Mouse (Mus musculus) layer of hippocampus, adult 2 months (tissue): ENCODE results near the gene Arpc4. TPM values are rescaled to one million over a fixed set of nuclear protein-coding genes. Genes with fewer than 3 reads are reported as not detected.
A peak's percentile ranks its signal among the peaks of the same experiment; 100 is the strongest.

Experiments used
- DNase-seq, 2 experiments: peaks; one replicate each; pipeline ENCODE4 v3.0.0; 2022; ENCODE audit warnings: low spot score in 2 of 2
- H3K27ac ChIP-seq: fragments of 200-600 bp; 2 replicates; pipeline ENCODE4 v1.8.1; 2022
- H3K4me3 ChIP-seq: fragments of 200-600 bp; 2 replicates; pipeline ENCODE4 v1.8.1; 2022; ENCODE audit warnings: mild to moderate bottlenecking
- CTCF ChIP-seq: fragments of 200-600 bp; conservative IDR thresholded peaks from 2 replicates; pipeline ENCODE4 v1.8.1; 2022; ENCODE audit warnings: antibody characterized with exemption, mild to moderate bottlenecking, moderate library complexity
- total RNA-seq, 2 experiments: library from RNA; stranded (reverse); gene quantifications; 2 replicates each; pipeline ENCODE4 v1.2.3; 2021

Gene Arpc4
- total RNA-seq, 2 experiments from 2014 or later = 308 to 330 TPM

DNA sequence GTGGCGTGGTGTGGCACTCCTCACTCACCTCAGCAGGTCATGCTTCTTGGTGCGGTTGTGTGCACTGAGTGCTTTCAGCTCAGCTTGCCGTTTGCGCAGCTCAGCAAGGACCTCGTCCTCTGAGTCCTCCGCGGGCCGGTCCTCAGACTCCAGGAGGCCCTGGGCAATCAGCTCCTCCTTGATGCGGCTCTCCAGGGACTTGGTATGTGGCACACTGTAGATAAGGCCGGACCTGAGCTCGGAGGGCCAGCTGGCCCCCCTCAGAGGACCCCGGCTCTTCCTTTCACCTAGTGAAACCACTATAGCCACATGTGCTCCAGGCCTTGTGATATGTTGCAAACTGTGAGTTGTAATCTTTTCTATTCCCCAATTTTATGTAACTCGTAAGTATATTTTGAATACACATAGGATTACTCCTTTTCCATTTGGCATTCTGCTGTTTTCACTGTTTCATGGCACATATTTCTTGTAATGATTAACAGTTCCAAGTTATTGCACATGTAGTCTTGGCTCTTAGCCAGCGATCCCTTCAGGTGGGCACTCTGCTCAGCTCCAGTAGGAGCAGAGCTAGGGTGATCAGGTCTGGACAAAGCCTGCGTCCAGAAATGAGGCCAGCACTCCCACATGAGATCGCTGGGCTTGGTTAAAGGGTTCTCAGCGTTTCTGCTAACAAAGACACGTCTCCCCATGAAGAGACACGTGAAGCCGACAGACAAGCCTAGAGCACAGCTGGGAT, 7.6 kb upstream of the Arpc4 start:
- DNase-seq = no peak
- TF ChIP-seq CTCF = no peak
- H3K27ac ChIP-seq = no peak overlapping the region
- H3K4me3 ChIP-seq = no peak overlapping the region

DNA sequence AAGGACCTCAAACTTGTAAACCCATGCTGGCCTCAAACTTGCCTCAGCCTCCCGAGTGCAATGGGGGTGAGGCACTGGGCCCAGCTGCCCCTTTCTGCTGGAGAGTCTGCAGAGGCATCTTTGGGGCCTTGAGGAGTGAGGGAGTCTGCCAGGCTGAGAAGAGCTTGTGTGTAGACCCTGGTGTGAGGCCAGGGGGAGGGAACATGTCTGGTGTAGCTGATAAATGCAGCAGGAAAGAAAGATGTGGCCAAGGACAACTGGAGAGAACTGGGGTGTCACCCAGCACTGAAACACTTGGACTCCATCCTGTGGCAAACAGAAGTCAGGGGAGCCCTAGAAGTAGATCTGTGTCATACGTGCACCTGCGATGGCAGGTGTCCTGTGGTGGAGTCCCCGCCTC, 4.4 kb upstream of the Arpc4 start:
- no peak for TF ChIP-seq CTCF
- DNase-seq = no peak
- Histone ChIP-seq H3K27ac (no peak overlapping the region), H3K4me3 (no peak overlapping the region)

- no peak for DNase-seq
- Histone ChIP-seq H3K27ac (peak overlapping the region; percentile 100), H3K4me3 (peak overlapping the region; percentile 77)
- no peak for TF ChIP-seq CTCF
Observed at GRCm38 (mm10) chr6:113377172-113377495, 781 bp upstream of the Arpc4 start.

DNA sequence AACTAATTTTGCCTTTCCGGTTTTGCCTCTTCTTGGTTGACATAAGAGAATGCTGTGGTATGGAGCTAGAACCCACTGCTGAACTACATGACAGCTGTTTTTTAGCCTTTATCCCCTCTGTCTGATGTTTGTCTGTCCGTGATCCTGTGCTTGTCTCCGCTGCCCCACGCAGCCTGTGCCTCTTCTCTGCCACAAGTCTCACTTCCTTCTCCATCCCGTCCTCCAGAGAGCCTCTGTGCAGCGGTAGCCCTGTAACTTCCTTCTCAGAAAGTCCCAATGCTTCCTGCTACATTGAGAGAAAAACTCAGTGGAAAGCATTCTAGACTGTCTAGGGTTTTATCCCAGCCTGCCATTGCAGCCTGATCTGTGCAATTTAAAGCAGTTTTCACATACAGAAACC, 1.3 kb downstream of the Arpc4 start:
- peak overlapping the region; percentile 100; the same call in 1 of the 2 replicates for H3K27ac ChIP-seq
- TF ChIP-seq CTCF = no peak
- peak overlapping the region; percentile 77 for H3K4me3 ChIP-seq
- no peak for DNase-seq

- peak; percentile 43 for TF ChIP-seq CTCF
- H3K4me3 ChIP-seq = no peak overlapping the region
- no peak overlapping the region for H3K27ac ChIP-seq
- DNase-seq = no peak
Observed at GRCm38 (mm10) chr6:113380480-113380879, 2.6 kb downstream of the Arpc4 start.

- Histone ChIP-seq H3K4me3 (no peak overlapping the region), H3K27ac (peak overlapping the region; percentile 76)
- DNase-seq = peak in 1 of 2 experiments; percentile 52
- TF ChIP-seq CTCF = no peak
Observed at GRCm38 (mm10) chr6:113384351-113384927, 6.5 kb downstream of the Arpc4 start.

DNA sequence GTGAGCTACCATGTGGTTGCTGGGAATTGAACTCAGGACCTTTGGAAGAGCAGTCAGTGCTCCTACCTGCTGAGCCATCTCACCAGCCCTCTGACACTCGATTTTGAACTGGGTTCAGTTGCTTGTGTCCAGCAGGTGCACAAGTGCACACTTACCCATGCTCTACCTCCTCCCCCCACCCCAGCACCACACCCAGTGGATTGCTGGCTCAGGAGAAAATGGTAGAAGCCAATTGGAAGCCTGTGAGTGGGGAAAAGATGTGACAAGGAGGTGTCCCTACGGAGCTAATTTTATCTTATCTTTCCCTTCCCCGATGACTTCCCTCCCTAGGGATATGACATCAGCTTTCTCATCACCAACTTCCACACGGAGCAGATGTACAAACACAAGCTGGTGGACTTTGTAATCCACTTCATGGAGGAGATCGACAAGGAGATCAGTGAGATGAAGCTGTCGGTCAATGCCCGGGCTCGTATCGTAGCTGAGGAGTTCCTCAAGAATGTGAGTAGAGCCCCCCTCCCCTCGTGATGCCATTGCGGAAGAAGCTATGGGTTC, 7.3 kb downstream of the Arpc4 start:
- no peak overlapping the region for H3K4me3 ChIP-seq
- peak overlapping the region; percentile 76 for H3K27ac ChIP-seq
- no peak for DNase-seq
- no peak for TF ChIP-seq CTCF

DNA sequence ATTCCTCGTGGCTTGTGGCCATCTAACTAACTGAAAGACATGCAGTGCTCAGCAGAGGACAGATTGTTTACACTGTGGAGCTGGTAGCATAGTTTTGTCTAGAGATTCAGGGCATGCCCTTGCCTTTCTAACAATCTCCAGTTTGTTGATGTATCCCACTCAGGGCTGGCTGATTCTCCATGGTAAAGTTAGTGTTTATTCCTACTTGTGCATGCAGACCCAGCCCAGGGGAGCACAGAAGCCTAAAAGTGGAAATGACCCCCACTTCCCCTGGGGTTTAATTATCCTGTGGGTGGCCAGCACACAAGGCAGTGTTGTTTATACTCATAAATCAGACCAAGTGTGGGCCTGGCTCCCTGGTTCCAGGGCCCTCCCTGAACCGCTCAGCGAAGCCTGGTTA, 8.1 kb downstream of the Arpc4 start:
- Histone ChIP-seq H3K27ac (peak overlapping the region; percentile 76), H3K4me3 (no peak overlapping the region)
- no peak for DNase-seq
- TF ChIP-seq CTCF = no peak

DNA sequence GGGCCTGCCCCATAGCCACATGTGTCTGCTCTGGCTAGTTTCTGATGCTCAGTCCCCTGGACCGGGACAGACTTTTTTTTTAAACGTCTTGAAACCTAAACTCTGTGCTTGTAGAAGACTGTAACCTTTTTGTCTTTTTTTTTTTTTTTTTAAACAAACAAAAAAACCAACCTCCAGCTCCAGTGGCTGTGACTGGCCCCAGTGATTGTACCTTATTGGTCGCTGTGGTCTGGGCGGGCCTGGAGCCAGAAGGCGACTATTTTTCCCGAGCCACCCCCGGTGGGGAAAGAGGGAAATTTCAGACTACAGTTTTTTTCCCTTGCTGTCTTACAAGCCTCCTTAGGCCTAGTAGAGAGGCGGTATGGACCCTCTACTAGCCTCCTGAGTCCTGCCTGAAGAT, 11.0 kb downstream of the Arpc4 start, which contains the start of gene Ttll3:
Ttll3 (plus strand) TSS at position 301 of the 400 bp plus-strand sequence.
- DNase-seq = no peak
- Histone ChIP-seq H3K27ac (peak within 1 kb of the TSS; percentile 16; the same call in 1 of the 2 replicates), H3K4me3 (no peak within 1 kb of the TSS)
- no peak for TF ChIP-seq CTCF

GRCm38 (mm10) chr6:113390715-113391114, 12.8 kb downstream of the Arpc4 start:
- no peak for DNase-seq
- TF ChIP-seq CTCF = no peak
- 0 out of 2 replicates have a peak overlapping the region, but pooled peaks have one; percentile 36 for H3K27ac ChIP-seq
- no peak overlapping the region for H3K4me3 ChIP-seq

- Histone ChIP-seq H3K4me3 (peak overlapping the region; percentile 59), H3K27ac (peak overlapping the region; percentile 95)
- DNase-seq = no peak
- TF ChIP-seq CTCF = no peak
Observed at GRCm38 (mm10) chr6:113392015-113392386, 14.1 kb downstream of the Arpc4 start.

DNA sequence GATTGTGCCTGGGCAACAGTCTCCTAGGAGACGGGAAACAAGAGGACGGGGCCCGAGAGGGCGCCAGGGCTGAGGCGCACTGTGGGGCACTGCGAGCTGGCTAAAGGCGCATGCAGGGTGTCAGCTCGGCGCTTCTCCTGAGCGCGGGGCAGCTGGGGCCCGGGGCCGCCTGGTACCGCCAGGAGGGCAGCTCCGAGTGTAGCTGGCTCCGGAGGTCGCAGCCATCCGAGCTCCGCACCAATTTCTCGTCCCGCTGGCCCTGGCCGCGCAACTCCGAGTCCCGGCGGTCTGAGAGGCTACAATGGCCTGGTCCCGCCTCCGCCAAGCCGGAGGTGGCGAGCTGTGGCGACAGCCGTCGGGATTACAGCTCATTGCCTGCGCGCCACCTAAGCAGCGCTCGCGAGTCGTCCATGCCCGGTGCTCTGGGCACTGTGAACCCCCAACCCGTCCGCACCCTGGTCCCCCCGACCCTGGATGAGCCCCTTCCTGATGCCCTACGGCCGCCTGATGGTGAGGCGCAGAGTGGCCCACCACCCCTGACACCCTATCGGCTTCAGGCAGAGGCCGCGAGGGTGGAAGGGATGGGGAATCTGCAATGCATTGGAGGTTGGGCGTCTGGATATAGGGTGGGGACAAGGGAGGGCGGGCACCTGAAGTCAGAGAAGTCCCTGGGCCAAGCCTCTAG, 14.6 kb downstream of the Arpc4 start:
- peak; percentile 15; the same call in 1 of the 2 replicates for TF ChIP-seq CTCF
- Histone ChIP-seq H3K27ac (peak overlapping the region; percentile 95), H3K4me3 (peak overlapping the region; percentile 59)
- DNase-seq = peak; percentile 49 to 63

DNA sequence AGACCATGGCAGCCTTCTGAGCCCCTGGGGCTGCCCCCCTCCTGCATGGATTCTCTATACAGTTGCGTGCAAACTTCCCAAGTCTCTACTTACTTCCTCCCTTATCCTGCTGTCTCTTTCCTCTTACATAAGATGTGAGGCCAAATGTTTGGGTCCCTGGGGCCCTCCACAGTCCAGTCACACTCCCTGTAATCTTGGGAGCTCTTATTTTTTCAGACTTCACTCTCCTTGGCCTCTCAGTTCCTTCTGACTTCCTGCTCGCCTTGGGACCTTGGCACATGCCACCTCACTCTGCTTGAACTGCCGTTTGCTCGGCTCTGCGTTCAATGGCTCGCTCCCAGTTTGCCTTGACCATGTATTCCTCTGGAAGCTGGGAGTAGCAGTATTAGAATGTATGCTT, 16.0 kb downstream of the Arpc4 start:
- no peak for TF ChIP-seq CTCF
- Histone ChIP-seq H3K4me3 (no peak overlapping the region), H3K27ac (peak overlapping the region; percentile 95; the same call in 1 of the 2 replicates)
- no peak for DNase-seq
